Mouse (Mus musculus) embryonic fibroblast, embryonic 13.5 days (primary cell): ENCODE data around the gene Ccdc138.

Experiments used
- CTCF ChIP-seq: IDR thresholded peaks from 2 replicates; pipeline ENCODE4 v1.5.1; 2011; ENCODE audit warnings: mild to moderate bottlenecking, control low read depth, low read length, moderate library complexity, borderline replicate concordance; ENCODE audit not compliant: insufficient read depth
- POLR2A ChIP-seq: IDR thresholded peaks from 2 replicates; pipeline ENCODE4 v1.6.1; 2011; ENCODE audit warnings: low read depth, mild to moderate bottlenecking, control low read depth, low read length, moderate library complexity

DNA sequence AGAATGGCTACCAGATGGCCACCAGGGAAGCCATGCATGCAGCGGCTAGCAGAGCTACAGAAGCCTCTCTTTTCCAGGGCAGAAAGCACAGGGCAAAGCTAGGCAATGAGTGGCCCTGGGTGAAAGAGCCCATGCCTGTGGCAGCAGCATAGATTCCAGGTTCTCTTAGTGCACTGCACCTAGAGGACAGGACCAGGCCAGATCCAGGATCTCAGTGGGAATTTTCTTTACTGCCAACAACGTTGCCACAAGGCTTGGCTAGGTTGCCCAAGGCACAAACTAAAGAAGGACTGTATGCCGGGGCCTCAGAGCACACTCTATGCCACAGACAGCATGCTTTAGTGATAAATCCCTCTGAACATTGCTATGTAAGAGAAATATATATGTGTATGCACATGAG lies 108.6 kb downstream of the Ccdc138 start:
- TF ChIP-seq CTCF (no peak), POLR2A (no peak)
